Mouse (Mus musculus): ENCODE results near the gene Eif3l. TPM values are rescaled to one million over a fixed set of nuclear protein-coding genes. Genes with fewer than 3 reads are reported as not detected.

Gene Eif3l
- polyA plus RNA-seq, 2 experiments: 198 to 214 TPM

GRCm38 (mm10) chr15:79101531-79101930, 26.6 kb downstream of the Eif3l start:
- H3K4me1 ChIP-seq (ENCODE audit: control insufficient read depth, insufficient read depth, low read length): peaks cover 8% of the 10 kb centered on the region
- no peak overlapping the region for H3K4me3 ChIP-seq (replicated peaks; ENCODE audit: low read length)
- no peak overlapping the region for H3K4me2 ChIP-seq (replicated peaks; ENCODE audit: low read depth, low read length, severe bottlenecking)
- ATAC-seq (ENCODE audit: low FRiP score, low read depth): no peak
- no peak for DNase-seq (ENCODE audit: low spot score)
- no peak for TF ChIP-seq POLR2A (IDR thresholded peaks at IDR 0.05; ENCODE audit: borderline replicate concordance, extremely low read depth, insufficient read depth, insufficient read length)
- no peaks in the 10 kb centered on the region for H3K9me3 ChIP-seq (ENCODE audit: control insufficient read depth, low read length)
- H3K9ac ChIP-seq (ENCODE audit: low read depth, low read length, severe bottlenecking): no peak overlapping the region
- 0 out of 2 replicates have a peak overlapping the region, but pooled peaks have one; percentile 26 for H3K27ac ChIP-seq (replicated peaks; ENCODE audit: low read depth, low read length)
- no peaks in the 10 kb centered on the region for H3K36me3 ChIP-seq (ENCODE audit: control insufficient read depth, insufficient read depth, low read length)
- H3K27me3 ChIP-seq (ENCODE audit: control insufficient read depth, insufficient read depth, low read length): no peaks in the 10 kb centered on the region

GRCm38 (mm10) chr15:79103264-79103663, 28.3 kb downstream of the Eif3l start:
- ATAC-seq (ENCODE audit: low FRiP score, low read depth) (no peak), DNase-seq (ENCODE audit: low spot score) (no peak)
- Histone ChIP-seq H3K9me3 (ENCODE audit: control insufficient read depth, low read length) (no peaks in the 10 kb centered on the region), H3K27ac (replicated peaks; ENCODE audit: low read depth, low read length) (0 out of 2 replicates have a peak overlapping the region, but pooled peaks have one; percentile 2), H3K4me1 (ENCODE audit: control insufficient read depth, insufficient read depth, low read length) (peaks cover 8% of the 10 kb centered on the region), H3K36me3 (ENCODE audit: control insufficient read depth, insufficient read depth, low read length) (no peaks in the 10 kb centered on the region), H3K27me3 (ENCODE audit: control insufficient read depth, insufficient read depth, low read length) (no peaks in the 10 kb centered on the region), H3K4me2 (replicated peaks; ENCODE audit: low read depth, low read length, severe bottlenecking) (no peak overlapping the region), H3K9ac (ENCODE audit: low read depth, low read length, severe bottlenecking) (no peak overlapping the region), H3K4me3 (replicated peaks; ENCODE audit: low read length) (no peak overlapping the region)
- no peak for TF ChIP-seq POLR2A (IDR thresholded peaks at IDR 0.05; ENCODE audit: borderline replicate concordance, extremely low read depth, insufficient read depth, insufficient read length)
- WGBS: 71% methylated on average over 10 of the region's 10 CpGs

- DNase-seq (ENCODE audit: low spot score) (no peak), ATAC-seq (ENCODE audit: low FRiP score, low read depth) (no peak)
- no peak overlapping the region for H3K4me3 ChIP-seq (replicated peaks; ENCODE audit: low read length)
- no peak overlapping the region for H3K9ac ChIP-seq (ENCODE audit: low read depth, low read length, severe bottlenecking)
- peaks cover 22% of the 10 kb centered on the region for H3K4me1 ChIP-seq (ENCODE audit: control insufficient read depth, insufficient read depth, low read length)
- WGBS: 45% methylated on average over 2 of the region's 2 CpGs
- H3K9me3 ChIP-seq (ENCODE audit: control insufficient read depth, low read length): no peaks in the 10 kb centered on the region
- no peaks in the 10 kb centered on the region for H3K27me3 ChIP-seq (ENCODE audit: control insufficient read depth, insufficient read depth, low read length)
- no peak overlapping the region for H3K27ac ChIP-seq (replicated peaks; ENCODE audit: low read depth, low read length)
- no peak overlapping the region for H3K4me2 ChIP-seq (replicated peaks; ENCODE audit: low read depth, low read length, severe bottlenecking)
- H3K36me3 ChIP-seq (ENCODE audit: control insufficient read depth, insufficient read depth, low read length): no peaks in the 10 kb centered on the region
- no peak for TF ChIP-seq POLR2A (IDR thresholded peaks at IDR 0.05; ENCODE audit: borderline replicate concordance, extremely low read depth, insufficient read depth, insufficient read length)
Measured at GRCm38 (mm10) chr15:79105804-79106203, 30.8 kb downstream of the Eif3l start.

GRCm38 (mm10) chr15:79107966-79108365, 33.0 kb downstream of the Eif3l start:
- H3K4me2 ChIP-seq (replicated peaks; ENCODE audit: low read depth, low read length, severe bottlenecking): peak overlapping the region; percentile 95
- H3K27me3 ChIP-seq (ENCODE audit: control insufficient read depth, insufficient read depth, low read length): no peaks in the 10 kb centered on the region
- H3K9me3 ChIP-seq (ENCODE audit: control insufficient read depth, low read length): no peaks in the 10 kb centered on the region
- ATAC-seq (ENCODE audit: low FRiP score, low read depth) (no peak), DNase-seq (ENCODE audit: low spot score) (peak; percentile 46)
- H3K9ac ChIP-seq (ENCODE audit: low read depth, low read length, severe bottlenecking): peak overlapping the region; percentile 89
- peak overlapping the region; percentile 83 for H3K27ac ChIP-seq (replicated peaks; ENCODE audit: low read depth, low read length)
- no peak for TF ChIP-seq POLR2A (IDR thresholded peaks at IDR 0.05; ENCODE audit: borderline replicate concordance, extremely low read depth, insufficient read depth, insufficient read length)
- H3K4me3 ChIP-seq (replicated peaks; ENCODE audit: low read length): peak overlapping the region; percentile 93
- WGBS: 14% methylated on average over 7 of the region's 7 CpGs
- H3K4me1 ChIP-seq (ENCODE audit: control insufficient read depth, insufficient read depth, low read length): peaks cover 20% of the 10 kb centered on the region
- peaks cover 4% of the 10 kb centered on the region; the same call in 1 of the 2 replicates for H3K36me3 ChIP-seq (ENCODE audit: control insufficient read depth, insufficient read depth, low read length)

- peaks cover 9% of the 10 kb centered on the region; the same call in 1 of the 2 replicates for H3K36me3 ChIP-seq (ENCODE audit: control insufficient read depth, insufficient read depth, low read length)
Measured at GRCm38 (mm10) chr15:79108421-79109320, 33.7 kb downstream of the Eif3l start, which contains the start of gene Micall1. Gene Micall1, plus strand, starts transcription at chr15:79108898.

More at GRCm38 (mm10) chr15:79108421-79109320, 33.7 kb downstream of the Eif3l start, which contains the start of gene Micall1:
- peak within 1 kb of the TSS; percentile 93 for H3K4me3 ChIP-seq (replicated peaks; ENCODE audit: low read length)
- H3K9me3 ChIP-seq (ENCODE audit: control insufficient read depth, low read length): no peaks in the 10 kb centered on the region
- no peak for TF ChIP-seq POLR2A (IDR thresholded peaks at IDR 0.05; ENCODE audit: borderline replicate concordance, extremely low read depth, insufficient read depth, insufficient read length)
- DNase-seq (ENCODE audit: low spot score): peak; percentile 53
- H3K4me2 ChIP-seq (replicated peaks; ENCODE audit: low read depth, low read length, severe bottlenecking): peak within 1 kb of the TSS; percentile 95
- H3K4me1 ChIP-seq (ENCODE audit: control insufficient read depth, insufficient read depth, low read length): peaks cover 20% of the 10 kb centered on the region
- WGBS: under 1% methylated on average over 30 of the region's 85 CpGs
- peak within 1 kb of the TSS; percentile 89 for H3K9ac ChIP-seq (ENCODE audit: low read depth, low read length, severe bottlenecking)
- peak; percentile 79 for ATAC-seq (ENCODE audit: low FRiP score, low read depth)
- H3K27ac ChIP-seq (replicated peaks; ENCODE audit: low read depth, low read length): peak within 1 kb of the TSS; percentile 83
- no peaks in the 10 kb centered on the region for H3K27me3 ChIP-seq (ENCODE audit: control insufficient read depth, insufficient read depth, low read length)

Measured in limb, embryonic 14.5 days (tissue).